Mouse (Mus musculus): ENCODE data around the gene Gdi2.

GRCm38 (mm10) chr13:3594311-3594710, 56.4 kb downstream of the Gdi2 start:
- TF ChIP-seq EP300 (IDR thresholded peaks at IDR 0.05) = no peak
- no peak for TF ChIP-seq CTCF (IDR thresholded peaks at IDR 0.05)

All from lung, postnatal 0 days (tissue).